Comparison of ENCODE assay signal across 26 mouse cellular contexts in genomic region chr9:69141859-69142258, GRCm38 (mm10).
DNase-seq lines count a peak whose midpoint lies in the region; ATAC-seq and TF ChIP-seq lines count a peak whose summit lies in the region.
"Had no signal": no experiment of that assay in that cellular context is flagged by ENCODE, and none has a peak within 500 bp of the region (broad histone marks: within the 10 kb centered on the region; RNA-seq: fewer than 3 reads in every experiment).

No protein-coding gene starts in this region.

- H3K9me3 ChIP-seq in ES-E14 (ENCODE audit: control insufficient read depth, insufficient read depth, low read depth, low read length), result no peaks in the 10 kb centered on the region
- H3K9me3 ChIP-seq: embryonic facial prominence, embryonic 15.5 days; forebrain, embryonic 12.5 days; hindbrain, embryonic 13.5 days; stomach, embryonic 15.5 days had no signal

- no peaks in the 10 kb centered on the region for H3K36me3 ChIP-seq in ES-E14 (ENCODE audit: control insufficient read depth, insufficient read depth, low read length, poor library complexity, severe bottlenecking)
- H3K36me3 ChIP-seq: embryonic facial prominence, embryonic 10.5 days; embryonic facial prominence, embryonic 15.5 days; forebrain, embryonic 12.5 days; hindbrain, embryonic 13.5 days; stomach, embryonic 15.5 days had no signal

- in situ Hi-C loops in ES-E14 (cut with MboI; ENCODE audit: low sequenced_read_pairs in 2 of 2, unreplicated experiment in 2 of 2), result no loop called here

- ATAC-seq in common myeloid progenitor, adult 5-6 weeks (replicated peaks; ENCODE audit: low read depth, poor library complexity, severe bottlenecking), result peak; percentile 66
- ATAC-seq in hematopoietic stem cell, adult 5-6 weeks (replicated peaks in 1 of 2; ENCODE audit: insufficient read depth in 1 of 2, low FRiP score in 2 of 2, low TSS enrichment in 1 of 2, low read depth in 1 of 2, poor library complexity in 2 of 2, severe bottlenecking in 2 of 2), result peak; percentile 58 to 73
- ATAC-seq: forebrain, postnatal 0 days; intestine, embryonic 16.5 days had no signal

- no peak overlapping the region for H3K4me3 ChIP-seq in ES-E14 (ENCODE audit: insufficient read depth in 1 of 2, low read depth in 1 of 2, low read length in 2 of 2, poor library complexity in 1 of 2, severe bottlenecking in 1 of 2)
- H3K4me3 ChIP-seq: embryonic facial prominence, embryonic 10.5 days; embryonic facial prominence, embryonic 15.5 days; forebrain, embryonic 12.5 days; hindbrain, embryonic 13.5 days; stomach, embryonic 15.5 days had no signal

- no peak overlapping the region for H3K27ac ChIP-seq in ES-E14 (ENCODE audit: insufficient read depth, low read depth, low read length, poor library complexity, severe bottlenecking)
- H3K27ac ChIP-seq: embryonic facial prominence, embryonic 10.5 days; embryonic facial prominence, embryonic 15.5 days; forebrain, embryonic 12.5 days; hindbrain, embryonic 13.5 days; kidney, postnatal 0 days; liver, embryonic 14.5 days; stomach, embryonic 15.5 days had no signal

- DNase-seq in adrenal gland, postnatal 36 days, result peak; percentile 5 to 45
- no peak for DNase-seq in adrenal gland, postnatal 4 days (ENCODE audit: low spot score in 2 of 2)
- DNase-seq in ES-E14 (ENCODE audit: low read depth, low spot score), result no peak
- no peak for DNase-seq in testis, postnatal 14 days (ENCODE audit: low spot score)
- no peak for DNase-seq in heart, postnatal 14 days
- DNase-seq: adrenal gland, postnatal 14 days; cerebellum, adult 8-10 months; cerebellum, postnatal 25 days; forebrain, postnatal 0 days; gastrocnemius, postnatal 10 days; kidney, adult 8-10 months; layer of hippocampus, adult 9-11 months; liver; lung, adult 2 months; lung, postnatal 4 days; midbrain, embryonic 14.5 days had no signal

- no peak overlapping the region for H3K9ac ChIP-seq in ES-E14 (ENCODE audit: insufficient read depth, low read depth, low read length, poor library complexity, severe bottlenecking)
- H3K9ac ChIP-seq: embryonic facial prominence, embryonic 15.5 days; forebrain, embryonic 12.5 days; forebrain, postnatal 0 days; hindbrain, embryonic 13.5 days; liver, embryonic 14.5 days; stomach, embryonic 15.5 days had no signal

- intact Hi-C loops in heart, postnatal 14 days (cut with DNase I), result no loop called here

- no peaks in the 10 kb centered on the region for H3K4me1 ChIP-seq in ES-E14 (ENCODE audit: control insufficient read depth in 2 of 2, insufficient read depth in 2 of 2, low read length in 2 of 2, poor library complexity in 1 of 2)
- H3K4me1 ChIP-seq: embryonic facial prominence, embryonic 15.5 days; stomach, embryonic 15.5 days had no signal

TF ChIP-seq in ES-E14, 5 proteins besides CTCF, POLR2A, EP300 and RAD21:
- no peak for TF ChIP-seq ZC3H11A (IDR thresholded peaks at IDR 0.05; ENCODE audit: borderline replicate concordance, low read depth, low read length)
- no peak for TF ChIP-seq HCFC1 (IDR thresholded peaks at IDR 0.05; ENCODE audit: borderline replicate concordance, insufficient read depth, low read length)
- TF ChIP-seq MAFK (IDR thresholded peaks at IDR 0.05; ENCODE audit: insufficient read depth, low read depth, low read length), result peak; percentile 17; the same call in 1 of the 2 replicates
- no peak for TF ChIP-seq CHD2 (IDR thresholded peaks at IDR 0.05; ENCODE audit: low read depth, low read length)
- no peak for TF ChIP-seq ZNF384 (IDR thresholded peaks at IDR 0.05; ENCODE audit: low read depth, low read length)

Comparison
In these comparisons a context has a peak if more than half of its experiments do, and no peak if none do; other contexts are left out.
1. DNase-seq: peak in adrenal gland, postnatal 36 days (2 of 2); none in adrenal gland, postnatal 4 days (0 of 2), ES-E14 (single experiment), testis, postnatal 14 days (single experiment) and heart, postnatal 14 days (0 of 2).